Mouse (Mus musculus) brown adipose tissue, adult 24 weeks (tissue): ENCODE measurements around the gene Cdan1. TPM values are rescaled to one million over a fixed set of nuclear protein-coding genes. Genes with fewer than 3 reads are reported as not detected.

Source experiments
- H3K27ac ChIP-seq: fragments of 200-500 bp; replicated peaks from 2 replicates; pipeline ENCODE4 v1.5.1; 2012; ENCODE audit warnings: low read depth, mild to moderate bottlenecking, low read length
- H3K4me1 ChIP-seq: fragments of 200-500 bp; 2 replicates; pipeline ENCODE4 v1.6.1; 2012; ENCODE audit warnings: low read length, mixed read lengths; ENCODE audit not compliant: control insufficient read depth, insufficient read depth, insufficient read length
- H3K4me3 ChIP-seq: fragments of 200-500 bp; 2 replicates; pipeline ENCODE4 v1.5.1; 2012; ENCODE audit warnings: low read depth, mild to moderate bottlenecking, low read length, moderate library complexity; ENCODE audit not compliant: insufficient read depth
- polyA plus RNA-seq: library from polyadenylated mRNA; stranded (reverse); fragments of >200 nt; gene quantifications from 2 replicates; pipeline ENCODE4 v1.2.4, GENCODE M21; 2012; ENCODE audit not compliant: missing spikeins, insufficient read depth, insufficient read length

Gene Cdan1
- 1.3 and 3.3 TPM in 2 replicates for polyA plus RNA-seq

DNA sequence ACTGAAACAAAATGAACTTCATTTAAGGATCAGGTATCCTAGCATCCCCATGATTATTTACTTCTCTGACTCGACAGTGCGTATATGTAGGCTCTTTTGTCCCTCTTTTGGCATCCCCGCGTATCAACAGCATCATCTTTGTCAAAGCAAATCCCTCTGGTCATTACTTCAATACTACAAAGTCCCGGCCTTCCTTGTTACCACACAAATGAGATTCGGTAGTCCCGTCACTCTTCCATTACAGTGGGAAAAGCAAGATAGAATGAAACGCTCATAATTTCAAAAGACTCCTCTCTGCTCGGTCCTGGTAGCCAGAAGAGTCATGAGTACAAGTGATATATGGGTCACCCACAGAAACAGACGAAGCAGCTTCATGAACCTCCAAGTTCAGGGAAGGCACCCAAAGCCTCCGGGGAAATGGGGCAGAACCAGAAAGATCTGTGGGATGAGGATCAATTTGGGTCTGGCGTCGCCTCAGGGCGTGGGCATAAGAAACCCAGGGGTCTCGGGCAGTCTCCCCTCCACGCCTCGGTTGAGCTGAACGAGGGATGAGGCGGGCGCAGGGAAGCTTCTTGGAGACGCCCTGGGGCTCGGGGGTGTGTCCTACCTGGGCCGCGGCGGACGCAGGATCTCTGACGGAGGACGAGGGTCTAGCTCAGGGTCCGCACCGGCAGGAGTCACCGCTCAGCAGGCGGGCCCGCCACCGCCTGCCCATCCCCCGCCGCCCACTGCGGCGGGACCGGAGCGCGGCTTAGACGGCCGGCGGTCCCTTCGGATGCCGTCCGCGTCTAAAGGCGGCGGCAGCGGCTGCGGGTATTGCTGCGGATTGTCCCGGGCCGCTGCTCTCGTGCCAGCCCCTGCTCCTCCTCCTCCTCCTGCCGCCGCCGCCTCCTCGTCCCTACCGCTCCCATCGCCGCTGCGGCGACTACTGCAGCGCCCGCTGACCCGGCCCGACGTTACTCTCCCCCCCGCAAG is at the start of gene Cdan1:
Cdan1 (minus strand) TSS at position 680 of the 975 bp plus-strand sequence.
- no peak within 1 kb of the TSS for H3K27ac ChIP-seq

DNA sequence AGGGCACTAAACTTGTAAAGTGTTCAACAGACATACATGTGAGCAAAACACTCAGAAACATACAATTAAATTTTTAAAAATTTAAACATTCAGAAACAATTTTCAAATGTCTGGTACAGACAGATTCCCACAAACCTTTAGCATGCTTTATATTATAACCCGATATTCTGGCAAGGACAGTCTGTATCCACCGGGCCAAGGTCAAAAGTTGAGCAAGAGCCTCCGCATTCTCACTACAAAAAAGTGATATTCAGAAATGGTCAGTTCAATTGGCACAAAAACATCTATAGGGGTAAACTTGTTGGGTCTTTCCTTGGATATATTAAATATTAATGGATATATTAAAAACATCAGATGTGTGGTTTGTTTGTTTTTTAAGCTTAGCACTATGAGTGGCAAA is 46.4 kb upstream of the Cdan1 start:
- no peaks in the 10 kb centered on the region for H3K4me1 ChIP-seq
- no peak overlapping the region for H3K4me3 ChIP-seq
- H3K27ac ChIP-seq, result no peak overlapping the region

More for the DNA sequence above, at the start of gene Cdan1:
- H3K4me3 ChIP-seq, result peak within 1 kb of the TSS; percentile 78
- peaks cover 3% of the 10 kb centered on the region; the same call in 1 of the 2 replicates for H3K4me1 ChIP-seq

DNA sequence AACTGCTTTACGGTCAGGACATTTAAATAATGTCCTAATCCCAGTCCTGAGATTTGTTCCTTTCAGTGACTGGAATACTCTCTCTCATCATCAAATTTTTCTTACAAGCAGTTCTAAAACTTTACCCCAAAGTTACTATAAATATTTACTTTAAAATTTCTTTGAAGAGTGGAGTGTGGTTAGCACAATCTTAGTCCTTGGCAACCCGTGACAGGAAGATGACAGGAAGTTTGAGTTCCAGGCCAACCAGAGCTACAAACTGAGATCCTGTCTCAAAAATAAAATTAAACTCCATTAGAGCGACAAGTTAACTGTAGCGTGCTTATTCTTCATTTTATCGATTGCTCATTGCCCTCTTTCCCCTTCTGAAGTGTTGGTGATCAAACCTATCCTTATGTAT is 37.7 kb upstream of the Cdan1 start:
- Histone ChIP-seq H3K4me1 (no peaks in the 10 kb centered on the region), H3K4me3 (no peak overlapping the region), H3K27ac (no peak overlapping the region)

DNA sequence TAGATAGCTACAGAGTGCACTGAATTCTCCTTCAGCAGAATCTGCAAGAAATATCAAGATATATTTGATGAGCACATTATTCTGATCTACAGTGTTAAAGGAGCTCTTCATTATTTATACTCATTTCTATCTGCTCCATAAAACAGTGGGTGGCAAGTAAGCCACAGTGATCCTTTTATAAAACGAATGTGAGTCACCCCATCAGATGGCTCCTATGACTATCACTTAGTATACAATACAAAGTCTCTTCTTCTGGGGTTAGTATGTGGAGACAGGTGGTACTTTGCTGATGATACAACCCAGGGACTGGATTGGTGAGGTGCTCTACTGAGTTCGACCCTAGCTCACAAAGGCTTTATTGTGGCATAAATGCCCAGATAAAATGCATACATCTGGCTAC is 23.3 kb upstream of the Cdan1 start:
- no peak overlapping the region for H3K27ac ChIP-seq
- no peaks in the 10 kb centered on the region for H3K4me1 ChIP-seq
- H3K4me3 ChIP-seq, result no peak overlapping the region

DNA sequence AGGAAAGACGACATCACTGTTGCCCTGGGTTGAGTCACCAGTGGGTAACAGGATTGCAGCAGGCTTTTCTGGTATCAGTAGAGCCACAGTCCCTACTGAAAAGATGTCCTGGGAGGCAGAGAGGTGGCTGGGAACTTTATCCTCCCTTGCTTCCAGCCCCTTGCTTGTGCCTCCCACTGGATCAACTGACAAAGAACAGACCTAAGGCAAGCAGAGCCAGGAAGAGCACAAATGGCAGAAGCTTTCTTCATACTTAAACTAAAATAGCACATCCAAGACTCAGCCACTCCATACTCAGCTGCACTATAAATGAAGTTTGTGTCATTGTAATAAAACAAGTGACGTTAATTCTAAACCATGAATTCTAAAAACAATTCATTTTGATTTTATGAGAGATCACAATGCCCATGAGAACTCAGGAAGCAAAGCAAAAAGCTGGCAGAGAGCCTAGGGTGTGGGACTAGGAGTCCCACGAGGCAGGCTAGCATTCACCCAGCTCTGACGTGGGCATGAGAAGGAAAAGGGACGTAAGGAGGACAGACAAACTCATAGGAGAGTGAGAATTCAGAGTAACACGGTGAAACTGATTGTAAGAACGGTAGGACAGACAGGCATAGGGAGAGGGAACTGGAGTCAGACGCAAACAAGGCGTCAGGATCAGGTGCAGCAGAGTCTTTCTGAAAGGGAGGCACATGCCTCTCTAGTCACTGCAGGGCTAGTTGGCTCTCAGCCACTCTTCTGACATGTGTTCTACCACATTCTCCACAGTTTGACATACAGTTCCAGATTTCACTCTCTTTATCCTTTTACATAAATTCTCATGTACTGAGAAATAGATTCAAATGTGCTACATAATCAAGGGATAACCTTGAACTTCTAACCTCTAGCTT is 21.8 kb upstream of the Cdan1 start:
- H3K27ac ChIP-seq, result peak overlapping the region; percentile 79
- no peaks in the 10 kb centered on the region for H3K4me1 ChIP-seq
- no peak overlapping the region for H3K4me3 ChIP-seq

DNA sequence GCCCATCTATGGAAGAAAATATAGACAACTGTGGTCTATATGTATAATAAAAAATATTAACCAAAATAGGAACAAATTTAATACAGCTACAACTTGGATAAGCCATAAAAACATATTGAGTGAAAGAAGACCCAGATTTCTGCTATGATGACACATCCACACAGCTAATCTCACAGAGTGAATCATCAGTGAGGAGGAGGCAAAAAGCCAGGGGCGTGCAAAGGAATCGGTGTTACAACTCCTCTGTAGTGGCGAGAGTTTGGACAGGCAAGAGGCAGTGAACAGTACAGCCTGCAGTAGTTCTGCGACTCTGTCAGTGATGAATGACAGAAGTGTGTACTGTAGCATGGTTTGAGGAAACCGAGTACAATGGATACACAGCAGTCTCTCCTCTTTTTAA is 17.4 kb upstream of the Cdan1 start:
- Histone ChIP-seq H3K4me1 (no peaks in the 10 kb centered on the region), H3K27ac (no peak overlapping the region)

DNA sequence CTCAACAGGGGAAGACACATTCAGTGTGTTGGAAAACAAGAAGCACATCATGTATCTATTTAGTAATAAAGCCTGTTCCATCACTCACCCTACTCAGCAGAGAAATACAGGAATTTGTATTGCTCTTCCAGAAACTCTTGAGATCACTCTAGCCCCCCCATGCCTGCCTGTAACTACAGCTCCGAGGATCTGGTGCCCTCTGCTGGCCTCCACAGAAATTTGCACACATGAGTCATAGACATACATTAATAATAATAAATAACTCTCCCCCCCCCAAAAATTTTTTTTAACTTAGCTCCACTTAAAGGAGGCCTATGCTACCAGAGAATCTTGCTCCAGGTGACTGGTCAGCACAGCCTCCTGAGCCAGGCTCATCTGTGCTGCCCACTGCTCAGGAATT is 16.6 kb upstream of the Cdan1 start:
- no peaks in the 10 kb centered on the region for H3K4me1 ChIP-seq
- H3K4me3 ChIP-seq, result no peak overlapping the region
- no peak overlapping the region for H3K27ac ChIP-seq

More for the DNA sequence above, 17.4 kb upstream of the Cdan1 start:
- H3K4me3 ChIP-seq, result no peak overlapping the region

DNA sequence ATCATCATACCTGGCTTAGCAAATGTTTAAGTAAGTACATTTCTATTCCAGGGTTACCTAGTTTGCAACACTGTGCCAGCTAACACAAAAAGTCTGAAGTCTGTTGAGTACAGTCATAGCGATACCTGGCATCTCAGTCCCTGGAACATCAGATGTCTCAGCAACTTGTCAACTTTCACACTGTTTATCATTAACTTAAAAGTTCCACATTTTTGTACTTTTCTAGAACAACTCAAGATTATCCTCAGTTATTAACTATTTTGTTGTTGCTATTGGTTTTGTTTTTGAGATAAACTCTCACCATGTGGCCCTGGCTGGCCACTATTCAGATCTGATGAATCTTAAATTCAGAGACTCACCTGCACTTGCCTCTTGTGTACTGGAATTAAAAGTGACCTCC is 13.5 kb upstream of the Cdan1 start:
- Histone ChIP-seq H3K27ac (no peak overlapping the region), H3K4me3 (no peak overlapping the region), H3K4me1 (no peaks in the 10 kb centered on the region)

DNA sequence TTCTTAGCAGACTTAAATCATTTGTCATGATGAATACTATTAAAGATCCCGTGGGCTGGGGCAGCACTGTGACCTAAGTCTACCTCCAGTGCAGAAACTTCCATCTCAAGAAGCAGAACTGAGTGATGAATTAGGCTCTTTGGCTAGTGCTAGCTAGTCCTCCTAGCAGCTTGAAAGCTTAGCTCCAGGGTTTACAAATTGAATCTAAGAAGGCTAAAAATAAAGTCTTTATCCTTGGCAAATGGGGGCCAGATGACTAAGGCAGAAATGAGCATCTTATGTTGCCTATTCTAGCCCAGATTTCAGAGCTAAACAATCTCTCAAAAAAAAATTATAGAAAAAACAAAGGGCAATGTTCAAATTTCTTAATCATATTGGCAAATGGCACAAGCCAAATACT is 10.8 kb upstream of the Cdan1 start:
- no peak overlapping the region for H3K27ac ChIP-seq
- no peak overlapping the region for H3K4me3 ChIP-seq
- H3K4me1 ChIP-seq, result no peaks in the 10 kb centered on the region

DNA sequence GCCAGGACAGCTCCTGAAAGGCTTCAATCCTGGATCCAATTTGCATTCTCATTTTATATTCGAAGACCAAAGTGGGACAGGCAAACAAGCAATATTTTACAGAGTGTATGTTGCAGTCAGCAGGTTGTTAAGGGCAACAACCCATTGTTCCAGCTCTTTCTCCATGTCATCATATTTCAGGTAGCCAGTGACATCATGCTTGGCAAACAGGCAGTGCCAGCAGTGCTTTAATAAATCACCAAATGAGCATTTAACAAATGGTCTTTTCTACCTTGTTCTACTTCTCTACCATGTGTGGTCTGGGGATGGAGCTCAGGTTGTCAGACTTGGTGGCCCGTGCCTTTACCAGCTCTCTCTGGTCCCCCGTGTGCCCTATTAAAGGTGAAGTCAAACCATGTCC is 8.2 kb upstream of the Cdan1 start:
- no peak overlapping the region for H3K4me3 ChIP-seq
- no peak overlapping the region for H3K27ac ChIP-seq
- H3K4me1 ChIP-seq, result no peaks in the 10 kb centered on the region

DNA sequence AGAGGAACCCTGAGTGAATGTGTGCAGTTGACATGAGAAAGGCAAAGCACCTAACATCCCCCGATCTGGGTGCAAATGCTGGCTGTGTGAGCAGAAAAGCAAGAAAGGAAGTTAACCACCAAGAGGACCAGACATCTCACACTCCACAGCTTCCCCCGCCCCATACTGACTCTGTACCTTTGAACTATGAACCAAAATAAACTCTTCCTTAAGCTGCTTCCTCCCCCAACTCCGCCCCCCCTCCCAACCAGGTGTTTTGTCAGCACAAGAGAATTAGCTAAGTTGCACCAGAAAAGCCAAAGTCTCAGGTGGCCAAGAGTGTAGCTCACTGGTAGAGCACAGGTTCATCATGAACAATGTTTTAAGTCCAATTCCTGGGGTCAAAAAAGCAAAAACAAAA is 3.2 kb upstream of the Cdan1 start:
- Histone ChIP-seq H3K4me3 (no peak overlapping the region), H3K27ac (no peak overlapping the region), H3K4me1 (peaks cover 3% of the 10 kb centered on the region; the same call in 1 of the 2 replicates)

DNA sequence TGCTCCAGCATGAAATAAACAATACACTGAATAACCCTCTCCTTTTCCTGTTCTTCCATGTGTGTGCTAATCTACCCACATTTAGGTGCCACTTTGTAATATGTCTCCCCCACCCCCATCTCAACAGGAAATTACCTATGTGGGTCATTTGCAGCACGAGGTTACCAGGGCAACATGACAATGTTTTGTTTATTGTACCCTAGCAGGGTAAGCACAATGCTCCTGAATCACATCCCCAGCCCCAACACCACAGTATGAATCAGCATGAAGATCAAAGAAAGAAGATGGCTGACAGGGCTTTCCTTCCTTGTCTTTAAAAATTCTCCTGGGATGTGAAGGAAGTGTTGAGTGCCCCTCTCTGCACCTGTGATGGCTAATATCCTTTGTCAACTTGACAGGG is 2.7 kb upstream of the Cdan1 start:
- Histone ChIP-seq H3K4me1 (peaks cover 3% of the 10 kb centered on the region; the same call in 1 of the 2 replicates), H3K27ac (no peak overlapping the region), H3K4me3 (no peak overlapping the region)

DNA sequence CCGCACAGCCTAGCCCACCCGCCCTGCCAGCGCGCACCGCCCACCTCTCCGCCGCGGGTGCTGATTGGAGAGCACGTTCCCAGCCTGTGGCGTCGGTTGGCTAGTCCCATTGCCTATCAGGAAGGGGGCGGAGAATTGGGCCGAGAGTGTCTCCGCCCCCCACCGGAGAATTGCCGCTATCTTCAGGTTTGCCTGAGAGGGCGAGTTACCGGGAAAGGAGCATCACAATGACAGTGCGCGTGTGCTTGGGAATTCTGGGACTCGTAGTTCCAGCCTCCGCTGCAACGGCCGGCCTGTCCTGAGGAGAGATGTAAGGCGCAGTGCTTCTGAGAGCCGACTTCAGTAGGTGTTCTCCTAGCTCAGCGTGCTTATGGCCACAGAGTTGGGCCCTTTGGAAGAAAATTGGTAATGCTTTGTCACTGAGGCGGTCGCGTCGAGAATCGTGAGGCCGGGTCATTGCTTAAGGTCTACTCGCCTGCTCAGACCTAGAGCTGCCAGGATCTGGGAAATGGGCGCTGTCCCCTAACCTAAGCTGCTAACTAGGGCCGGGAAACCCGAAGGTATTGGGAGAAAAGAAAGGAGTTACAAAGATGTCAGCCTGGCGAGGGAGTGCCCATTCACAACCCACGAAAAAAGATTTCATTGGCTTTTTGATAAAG is 625 bp upstream of the Cdan1 start, which contains the start of gene Ttbk2:
Ttbk2 (minus strand) TSS at position 181 of the 659 bp plus-strand sequence.
- Histone ChIP-seq H3K4me3 (peak within 1 kb of the TSS; percentile 78), H3K4me1 (peaks cover 3% of the 10 kb centered on the region; the same call in 1 of the 2 replicates), H3K27ac (no peak within 1 kb of the TSS)

DNA sequence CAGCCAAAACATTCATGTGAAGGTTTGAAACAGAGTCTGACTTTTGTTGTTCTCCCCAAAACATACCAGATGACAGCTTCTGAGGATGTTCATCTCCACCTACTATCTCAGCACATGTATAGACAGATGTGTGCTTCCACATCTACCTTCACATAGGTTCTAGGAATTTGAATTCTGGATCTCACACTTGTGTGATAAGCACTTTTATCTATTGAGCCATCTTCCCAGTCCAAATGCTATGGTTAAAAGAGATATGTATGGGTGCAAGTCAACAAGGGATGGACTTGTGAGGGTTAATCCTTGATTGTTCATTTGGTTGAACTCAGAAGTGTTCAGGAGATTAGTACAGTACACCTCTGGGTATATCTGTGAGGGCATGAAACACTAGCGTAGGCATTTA is 4.6 kb downstream of the Cdan1 start:
- Histone ChIP-seq H3K27ac (no peak overlapping the region), H3K4me1 (no peaks in the 10 kb centered on the region), H3K4me3 (no peak overlapping the region)

DNA sequence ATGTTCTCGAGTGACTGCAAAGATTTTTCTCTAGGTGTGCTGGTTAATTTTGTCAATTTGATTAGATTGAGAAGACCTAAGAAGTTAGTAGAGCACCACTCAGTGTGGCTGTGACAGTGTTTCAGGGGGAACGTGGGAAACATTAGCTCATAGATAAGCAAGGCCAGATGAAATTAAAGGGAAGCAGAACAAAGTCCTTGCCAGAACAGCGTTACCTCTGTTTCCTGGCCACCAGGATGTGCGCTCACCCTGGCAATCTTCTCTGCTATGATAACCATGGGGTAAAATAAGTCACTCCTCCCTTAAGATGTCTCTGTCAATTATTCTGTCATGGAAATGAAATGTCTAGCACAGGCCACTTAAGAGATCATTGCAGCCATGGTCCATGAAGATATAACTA is 5.9 kb downstream of the Cdan1 start:
- H3K4me3 ChIP-seq, result no peak overlapping the region
- H3K27ac ChIP-seq, result no peak overlapping the region
- H3K4me1 ChIP-seq, result no peaks in the 10 kb centered on the region
